Mouse (Mus musculus): ENCODE measurements at regions not wholly inside any gene's neighbourhood (a gene's known extent, or its start where the extent isn't known, plus 50 kb on each side); places are given as distances from the start of the nearest gene placed in this dataset.

GRCm38 (mm10) chr12:114981476-114982136 lies 1065.9 kb upstream of the Zfp386 start:
- TF ChIP-seq CTCF (IDR thresholded peaks at IDR 0.05; ENCODE audit: low read depth) (peak; percentile 15; the same call in 1 of the 2 replicates), EP300 (IDR thresholded peaks at IDR 0.05; ENCODE audit: low read depth) (no peak)
